24 mouse cellular contexts compared by ENCODE assay signal in the genomic region with DNA sequence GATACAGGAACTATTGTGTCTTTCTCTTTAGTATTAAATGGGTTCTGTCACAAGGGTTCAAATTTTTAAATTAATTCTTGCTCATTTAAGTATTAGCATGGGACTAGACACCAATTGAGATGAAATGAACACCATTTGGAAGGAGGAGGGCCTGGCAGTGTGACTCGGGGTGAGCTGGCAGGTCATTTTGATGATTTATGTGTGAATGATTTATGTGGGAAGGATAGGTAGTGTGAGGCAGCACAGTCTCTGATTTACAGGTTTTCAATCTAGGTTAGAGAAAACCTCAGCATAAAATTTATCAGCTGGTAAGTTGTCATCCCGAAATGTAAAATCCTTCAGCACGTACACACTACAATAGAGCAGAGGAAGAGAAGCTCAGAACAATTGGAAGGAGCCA.
DNase-seq lines count a peak whose midpoint lies in the region; ATAC-seq and TF ChIP-seq lines count a peak whose summit lies in the region.
"Had no signal": no experiment of that assay in that cellular context is flagged by ENCODE, and none has a peak within 500 bp of the region (broad histone marks: within the 10 kb centered on the region; RNA-seq: fewer than 3 reads in every experiment).

No protein-coding gene starts in this region.

- H3K4me1 ChIP-seq in neural tube, embryonic 13.5 days (replicated peaks) = peaks cover 20% of the 10 kb centered on the region
- peaks cover 13% of the 10 kb centered on the region; the same call in 1 of the 2 replicates for H3K4me1 ChIP-seq in neural tube, embryonic 15.5 days
- H3K4me1 ChIP-seq: embryonic facial prominence, embryonic 10.5 days had no signal

- 45% methylated on average over 3 of the region's 3 CpGs for WGBS in neural tube, embryonic 13.5 days
- 32% methylated on average over 3 of the region's 3 CpGs for WGBS in neural tube, embryonic 15.5 days

- no peaks in the 10 kb centered on the region for H3K9me3 ChIP-seq in neural tube, embryonic 13.5 days
- no peaks in the 10 kb centered on the region for H3K9me3 ChIP-seq in neural tube, embryonic 15.5 days (replicated peaks)
- H3K9me3 ChIP-seq: embryonic facial prominence, embryonic 10.5 days; embryonic facial prominence, embryonic 12.5 days; forebrain, embryonic 13.5 days; forebrain, embryonic 15.5 days; G1E had no signal

- peak; percentile 4 for DNase-seq in embryo, embryonic 11 days
- DNase-seq in embryo, embryonic 10 days (ENCODE audit: low spot score) = no peak
- no peak for DNase-seq in layer of hippocampus, adult 2 months (ENCODE audit: low spot score in 2 of 2)
- DNase-seq: adrenal gland, adult 8-10 months; adrenal gland, postnatal 14 days; adrenal gland, postnatal 36 days; B cell, adult 2 months; cerebellum, adult 11-12 months; cerebellum, adult 2 months; cerebellum, adult 9-10 months; cerebellum, postnatal 10 days; cerebellum, postnatal 25 days; forebrain, postnatal 0 days had no signal

- no peak for TF ChIP-seq CTCF in layer of hippocampus, adult 2 months (conservative IDR thresholded peaks at IDR 0.05)

- 0 out of 2 replicates have a peak, but pooled peaks have one; percentile 50 for ATAC-seq in neural tube, embryonic 13.5 days (ENCODE audit: low read depth)
- no peak for ATAC-seq in neural tube, embryonic 15.5 days (ENCODE audit: low FRiP score)
- ATAC-seq: activated CD4-positive, CD25-positive, alpha-beta regulatory T cell, adult 4 months; CD4-positive, CD25-positive, alpha-beta regulatory T cell, adult 4 months; forebrain, embryonic 13.5 days; forebrain, embryonic 15.5 days; forebrain, postnatal 0 days; Patski had no signal

- H3K36me3 ChIP-seq in neural tube, embryonic 13.5 days = no peaks in the 10 kb centered on the region
- H3K36me3 ChIP-seq in neural tube, embryonic 15.5 days = no peaks in the 10 kb centered on the region
- H3K36me3 ChIP-seq: embryonic facial prominence, embryonic 10.5 days; embryonic facial prominence, embryonic 12.5 days; forebrain, embryonic 15.5 days; G1E had no signal

- no peak overlapping the region for H3K9ac ChIP-seq in neural tube, embryonic 13.5 days
- no peak overlapping the region for H3K9ac ChIP-seq in neural tube, embryonic 15.5 days (replicated peaks)
- H3K9ac ChIP-seq: embryonic facial prominence, embryonic 12.5 days; forebrain, embryonic 13.5 days; forebrain, embryonic 15.5 days; forebrain, postnatal 0 days had no signal

- no peak overlapping the region for H3K4me3 ChIP-seq in neural tube, embryonic 13.5 days
- H3K4me3 ChIP-seq in neural tube, embryonic 15.5 days (replicated peaks) = no peak overlapping the region
- H3K4me3 ChIP-seq in layer of hippocampus, adult 2 months = no peak overlapping the region
- H3K4me3 ChIP-seq: embryonic facial prominence, embryonic 10.5 days; embryonic facial prominence, embryonic 12.5 days; forebrain, embryonic 13.5 days; forebrain, embryonic 15.5 days had no signal

- H3K27me3 ChIP-seq in neural tube, embryonic 13.5 days = no peaks in the 10 kb centered on the region
- no peaks in the 10 kb centered on the region for H3K27me3 ChIP-seq in neural tube, embryonic 15.5 days (replicated peaks)
- H3K27me3 ChIP-seq: CH12.LX; embryonic facial prominence, embryonic 12.5 days; forebrain, embryonic 13.5 days; forebrain, embryonic 15.5 days; Patski had no signal

- H3K4me2 ChIP-seq in neural tube, embryonic 13.5 days = no peak overlapping the region
- H3K4me2 ChIP-seq in neural tube, embryonic 15.5 days = no peak overlapping the region
- H3K4me2 ChIP-seq: embryonic facial prominence, embryonic 12.5 days; forebrain, embryonic 13.5 days; forebrain, embryonic 15.5 days had no signal

- no peak overlapping the region for H3K27ac ChIP-seq in neural tube, embryonic 13.5 days (replicated peaks)
- no peak overlapping the region for H3K27ac ChIP-seq in neural tube, embryonic 15.5 days (replicated peaks)
- no peak overlapping the region for H3K27ac ChIP-seq in layer of hippocampus, adult 2 months
- H3K27ac ChIP-seq: embryonic facial prominence, embryonic 10.5 days; embryonic facial prominence, embryonic 12.5 days; forebrain, embryonic 13.5 days; forebrain, embryonic 15.5 days had no signal
